8 mouse cellular contexts compared by ENCODE assay signal in genomic region chr5:96792936-96793718, GRCm38 (mm10). TPM values are rescaled to one million over a fixed set of nuclear protein-coding genes. Genes with fewer than 3 reads are reported as not detected.
DNase-seq lines count a peak whose midpoint lies in the region; ATAC-seq and TF ChIP-seq lines count a peak whose summit lies in the region.

Gene Anxa3 (plus strand): TSS chr5:96793339.

- ATAC-seq in common myeloid progenitor, adult 5-6 weeks (replicated peaks; ENCODE audit: low read depth, poor library complexity, severe bottlenecking): peak; percentile 76
- peak; percentile 83 for ATAC-seq in intestine, postnatal 0 days
- ATAC-seq in limb, embryonic 14.5 days (ENCODE audit: low FRiP score, low read depth): peak; percentile 68
- no peak; the same call in 1 of the 2 replicates for ATAC-seq in midbrain, embryonic 14.5 days (ENCODE audit: low FRiP score, low TSS enrichment)

- no peak for DNase-seq in frontal cortex, adult 2 months (ENCODE audit: extremely low spot score in 1 of 2, low spot score in 1 of 2)
- DNase-seq in frontal cortex, postnatal 36 days (ENCODE audit: low spot score in 2 of 2): no peak
- DNase-seq in gonadal fat pad, adult 2 months (ENCODE audit: low read depth): no peak
- DNase-seq in limb, embryonic 14.5 days (ENCODE audit: low spot score): no peak
- DNase-seq in midbrain, embryonic 14.5 days: peak; percentile 21
- DNase-seq in T-cell, adult 2 months (ENCODE audit: low spot score): no peak

- H3K9ac ChIP-seq in intestine, postnatal 0 days (ENCODE audit: low read depth, low read length): peak within 1 kb of the TSS; percentile 34
- peak within 1 kb of the TSS; percentile 59 for H3K9ac ChIP-seq in limb, embryonic 14.5 days (ENCODE audit: low read depth, low read length, severe bottlenecking)
- peak within 1 kb of the TSS; percentile 29; the same call in 1 of the 2 replicates for H3K9ac ChIP-seq in midbrain, embryonic 14.5 days (replicated peaks; ENCODE audit: low read length)

- no peaks in the 10 kb centered on the region for H3K27me3 ChIP-seq in intestine, postnatal 0 days (replicated peaks; ENCODE audit: control insufficient read depth, insufficient read depth, low read length)
- no peaks in the 10 kb centered on the region for H3K27me3 ChIP-seq in limb, embryonic 14.5 days (ENCODE audit: control insufficient read depth, insufficient read depth, low read length)
- H3K27me3 ChIP-seq in midbrain, embryonic 14.5 days (ENCODE audit: control insufficient read depth, insufficient read depth, low read length): no peaks in the 10 kb centered on the region; the same call in 1 of the 2 replicates

- H3K27ac ChIP-seq in intestine, postnatal 0 days (ENCODE audit: low read depth, low read length): no peak within 1 kb of the TSS
- H3K27ac ChIP-seq in limb, embryonic 14.5 days (replicated peaks; ENCODE audit: low read depth, low read length): no peak within 1 kb of the TSS
- no peak within 1 kb of the TSS for H3K27ac ChIP-seq in midbrain, embryonic 14.5 days (replicated peaks; ENCODE audit: low read depth, low read length)

- no peaks in the 10 kb centered on the region for H3K9me3 ChIP-seq in intestine, postnatal 0 days (ENCODE audit: control insufficient read depth)
- H3K9me3 ChIP-seq in limb, embryonic 14.5 days (ENCODE audit: control insufficient read depth, low read length): no peaks in the 10 kb centered on the region
- no peaks in the 10 kb centered on the region for H3K9me3 ChIP-seq in midbrain, embryonic 14.5 days (ENCODE audit: control insufficient read depth, low read length)

- no peak for TF ChIP-seq POLR2A in limb, embryonic 14.5 days (IDR thresholded peaks at IDR 0.05; ENCODE audit: borderline replicate concordance, extremely low read depth, insufficient read depth, insufficient read length)

- H3K4me3 ChIP-seq in intestine, postnatal 0 days (ENCODE audit: low read depth, low read length): peak within 1 kb of the TSS; percentile 51
- peak within 1 kb of the TSS; percentile 43 for H3K4me3 ChIP-seq in limb, embryonic 14.5 days (replicated peaks; ENCODE audit: low read length)
- H3K4me3 ChIP-seq in midbrain, embryonic 14.5 days (replicated peaks; ENCODE audit: low read depth, low read length): peak within 1 kb of the TSS; percentile 34

- no peaks in the 10 kb centered on the region for H3K4me1 ChIP-seq in intestine, postnatal 0 days (replicated peaks; ENCODE audit: control insufficient read depth, insufficient read depth, low read length)
- H3K4me1 ChIP-seq in limb, embryonic 14.5 days (ENCODE audit: control insufficient read depth, insufficient read depth, low read length): peaks cover 3% of the 10 kb centered on the region; the same call in 1 of the 2 replicates
- peaks cover 5% of the 10 kb centered on the region; the same call in 1 of the 2 replicates for H3K4me1 ChIP-seq in midbrain, embryonic 14.5 days (ENCODE audit: control insufficient read depth, insufficient read depth, low read length)

- no peaks in the 10 kb centered on the region for H3K36me3 ChIP-seq in intestine, postnatal 0 days (ENCODE audit: control insufficient read depth, insufficient read depth)
- no peaks in the 10 kb centered on the region for H3K36me3 ChIP-seq in limb, embryonic 14.5 days (ENCODE audit: control insufficient read depth, insufficient read depth, low read length)
- H3K36me3 ChIP-seq in midbrain, embryonic 14.5 days (ENCODE audit: control insufficient read depth, insufficient read depth, low read length): no peaks in the 10 kb centered on the region

- TF ChIP-seq CTCF in intestine, postnatal 0 days (IDR thresholded peaks at IDR 0.05; ENCODE audit: low read depth): no peak

- WGBS in intestine, postnatal 0 days: 9% methylated on average over 26 of the region's 26 CpGs
- WGBS in limb, embryonic 14.5 days: 7% methylated on average over 26 of the region's 26 CpGs
- 12% methylated on average over 26 of the region's 26 CpGs for WGBS in midbrain, embryonic 14.5 days

- H3K4me2 ChIP-seq in intestine, postnatal 0 days (replicated peaks; ENCODE audit: low read depth): peak within 1 kb of the TSS; percentile 78
- H3K4me2 ChIP-seq in limb, embryonic 14.5 days (replicated peaks; ENCODE audit: low read depth, low read length, severe bottlenecking): peak within 1 kb of the TSS; percentile 86
- H3K4me2 ChIP-seq in midbrain, embryonic 14.5 days (ENCODE audit: low read length): peak within 1 kb of the TSS; percentile 64

RNA-seq across cellular contexts. Expression of gene Anxa3, which starts in this region (rescaled TPM):
- polyA plus RNA-seq in frontal cortex, adult 2 months (2012; rRNA removed): 18.5 and 25.7 TPM in 2 replicates
- total RNA-seq in common myeloid progenitor, adult 5-6 weeks (2017): 76.5 and 81.3 TPM in 2 replicates
- polyA plus RNA-seq in gonadal fat pad, adult 2 months (2012; rRNA removed): 48.3 and 55.4 TPM in 2 replicates
- polyA plus RNA-seq in intestine, postnatal 0 days (2015; fragmentation: Nextera tagmentation; extraction: Ambion mirVana): 32.1 TPM in 2 replicates
- 29.1 and 37.7 TPM in 2 replicates for polyA plus RNA-seq in limb, embryonic 14.5 days (2012; rRNA removed)
- polyA plus RNA-seq in limb, embryonic 14.5 days (2014; fragmentation: Nextera tagmentation; extraction: Ambion mirVana): 40.0 and 40.3 TPM in 2 replicates
- 13.9 and 20.1 TPM in 2 replicates for polyA plus RNA-seq in midbrain, embryonic 14.5 days (2014; fragmentation: Nextera tagmentation; extraction: Ambion mirVana)
